Mouse (Mus musculus): Measurements from ENCODE around the gene Dlk1. TPM values are rescaled to one million over a fixed set of nuclear protein-coding genes. Genes with fewer than 3 reads are reported as not detected.

Gene Dlk1
- total and polyA plus RNA-seq, 2 experiments from 2014 or later, result 28.8 to 34.6 TPM

DNA sequence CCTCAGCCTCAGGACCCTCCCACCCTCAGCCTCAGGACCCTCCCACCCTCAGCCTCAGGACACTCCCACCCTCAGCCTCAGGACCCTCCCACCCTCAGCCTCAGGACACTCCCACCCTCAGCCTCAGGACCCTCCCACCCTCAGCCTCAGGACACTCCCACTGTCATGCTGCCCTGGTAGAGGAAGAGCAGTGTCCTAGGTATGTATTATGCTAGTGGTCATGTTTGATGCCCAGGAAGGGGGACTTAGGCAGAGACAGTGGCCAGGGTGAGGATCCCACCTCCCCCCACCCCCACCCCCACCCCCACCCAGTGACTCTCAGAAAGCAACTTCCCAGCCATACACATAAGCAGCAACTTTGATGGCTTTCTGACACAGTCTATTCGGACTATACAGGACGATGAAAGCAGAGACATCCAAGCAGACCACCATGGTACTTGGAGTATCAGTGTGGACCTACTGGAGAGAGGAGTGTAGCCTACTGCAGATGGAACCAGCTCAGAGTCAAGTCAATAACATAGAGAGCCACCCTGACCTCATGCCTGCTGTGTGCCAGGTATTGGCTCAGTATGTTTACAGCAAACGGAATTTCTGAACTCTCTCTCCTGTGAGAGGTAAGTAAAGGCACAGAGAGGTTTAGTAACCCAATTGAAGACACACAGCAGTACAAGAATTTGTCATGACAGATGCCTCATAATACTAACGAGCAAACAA lies 28.8 kb upstream of the Dlk1 start:
- H3K9ac ChIP-seq (replicated peaks; ENCODE audit: low read length), result no peak overlapping the region

DNA sequence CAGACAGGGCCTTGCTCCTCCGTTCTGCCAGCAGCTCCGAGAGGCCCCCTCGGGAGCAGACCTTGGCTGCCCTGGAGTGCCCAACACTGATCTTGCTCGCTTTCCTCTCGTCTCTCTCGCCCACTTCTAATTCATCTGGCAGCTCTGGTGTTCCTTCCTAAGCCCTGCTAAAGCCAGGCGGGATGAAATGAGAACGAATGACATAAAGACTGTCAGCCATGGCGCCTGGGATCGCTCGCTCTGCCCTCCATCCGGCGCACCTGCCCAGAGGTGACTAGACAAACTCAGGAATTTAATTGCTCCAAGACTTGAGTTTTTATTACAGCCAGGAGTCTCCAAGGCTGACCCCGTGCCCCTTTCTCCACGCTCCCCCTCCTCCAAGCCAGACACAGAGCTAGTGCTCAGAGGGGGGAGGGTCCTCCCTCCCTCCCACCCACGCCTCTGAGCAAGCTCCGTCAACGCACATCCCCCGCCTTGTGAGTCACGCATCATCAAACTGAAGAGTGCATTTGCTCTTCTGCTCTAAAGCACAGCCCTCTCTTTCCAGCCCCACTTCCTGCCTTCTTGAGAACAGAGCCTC lies 27.8 kb upstream of the Dlk1 start:
- H3K27me3 ChIP-seq (ENCODE audit: insufficient read depth, low read length), result 0 out of 2 replicates have a peak, but pooled peaks cover 4% of the 10 kb centered on the region
- TF ChIP-seq CTCF (IDR thresholded peaks at IDR 0.05; ENCODE audit: low read depth), result no peak
- 17% methylated on average over 20 of the region's 20 CpGs for WGBS
- no peaks in the 10 kb centered on the region for H3K9me3 ChIP-seq (ENCODE audit: low read length)
- H3K36me3 ChIP-seq (ENCODE audit: insufficient read depth, low read length), result no peaks in the 10 kb centered on the region
- no peak overlapping the region for H3K9ac ChIP-seq (replicated peaks; ENCODE audit: low read length)
- H3K4me1 ChIP-seq (ENCODE audit: insufficient read depth, low read length), result 0 out of 2 replicates have a peak, but pooled peaks cover 4% of the 10 kb centered on the region
- ATAC-seq (peak; percentile 38; the same call in 1 of the 2 replicates), DNase-seq (ENCODE audit: low spot score) (no peak)
- no peak overlapping the region for H3K4me3 ChIP-seq (ENCODE audit: low read length)
- H3K27ac ChIP-seq, result no peak overlapping the region
- peak overlapping the region; percentile 28; the same call in 1 of the 2 replicates for H3K4me2 ChIP-seq (ENCODE audit: low read depth, low read length)

More for the DNA sequence above, 28.8 kb upstream of the Dlk1 start:
- DNase-seq (ENCODE audit: low spot score) (no peak), ATAC-seq (no peak)
- H3K9me3 ChIP-seq (ENCODE audit: low read length), result no peaks in the 10 kb centered on the region
- no peak overlapping the region for H3K4me3 ChIP-seq (ENCODE audit: low read length)
- 0 out of 2 replicates have a peak, but pooled peaks cover 4% of the 10 kb centered on the region for H3K27me3 ChIP-seq (ENCODE audit: insufficient read depth, low read length)
- no peak overlapping the region for H3K27ac ChIP-seq
- no peaks in the 10 kb centered on the region for H3K36me3 ChIP-seq (ENCODE audit: insufficient read depth, low read length)
- 0 out of 2 replicates have a peak, but pooled peaks cover 4% of the 10 kb centered on the region for H3K4me1 ChIP-seq (ENCODE audit: insufficient read depth, low read length)
- WGBS, result 70% methylated on average over 4 of the region's 4 CpGs
- no peak for TF ChIP-seq CTCF (IDR thresholded peaks at IDR 0.05; ENCODE audit: low read depth)
- H3K4me2 ChIP-seq (ENCODE audit: low read depth, low read length), result no peak overlapping the region

DNA sequence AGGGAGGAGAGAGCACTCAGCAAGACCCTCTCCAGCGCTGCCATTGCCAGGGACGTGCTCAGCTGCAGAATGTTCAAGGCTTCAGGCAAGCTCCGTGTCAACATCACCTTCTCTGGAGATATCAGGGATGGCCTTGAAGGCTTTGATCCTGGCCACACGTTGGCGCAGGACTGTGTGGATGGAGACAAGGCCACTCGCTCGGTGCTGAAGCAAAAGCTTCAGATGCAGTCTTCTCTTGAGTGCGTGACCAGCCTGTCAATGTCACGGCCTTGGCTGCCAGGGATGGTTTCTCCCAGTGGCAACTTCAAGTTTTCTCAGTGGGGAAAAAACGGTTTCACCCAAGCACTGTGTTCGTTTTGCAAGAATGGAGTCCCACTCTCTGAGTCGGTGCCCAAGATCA lies 26.6 kb upstream of the Dlk1 start:
- no peak for TF ChIP-seq CTCF (IDR thresholded peaks at IDR 0.05; ENCODE audit: low read depth)
- Histone ChIP-seq H3K27ac (no peak overlapping the region), H3K36me3 (ENCODE audit: insufficient read depth, low read length) (no peaks in the 10 kb centered on the region), H3K4me1 (ENCODE audit: insufficient read depth, low read length) (0 out of 2 replicates have a peak, but pooled peaks cover 4% of the 10 kb centered on the region), H3K4me2 (ENCODE audit: low read depth, low read length) (no peak overlapping the region), H3K4me3 (ENCODE audit: low read length) (no peak overlapping the region), H3K27me3 (ENCODE audit: insufficient read depth, low read length) (0 out of 2 replicates have a peak, but pooled peaks cover 4% of the 10 kb centered on the region), H3K9me3 (ENCODE audit: low read length) (no peaks in the 10 kb centered on the region), H3K9ac (replicated peaks; ENCODE audit: low read length) (no peak overlapping the region)
- DNase-seq (ENCODE audit: low spot score) (no peak), ATAC-seq (no peak)
- 86% methylated on average over 12 of the region's 12 CpGs for WGBS

DNA sequence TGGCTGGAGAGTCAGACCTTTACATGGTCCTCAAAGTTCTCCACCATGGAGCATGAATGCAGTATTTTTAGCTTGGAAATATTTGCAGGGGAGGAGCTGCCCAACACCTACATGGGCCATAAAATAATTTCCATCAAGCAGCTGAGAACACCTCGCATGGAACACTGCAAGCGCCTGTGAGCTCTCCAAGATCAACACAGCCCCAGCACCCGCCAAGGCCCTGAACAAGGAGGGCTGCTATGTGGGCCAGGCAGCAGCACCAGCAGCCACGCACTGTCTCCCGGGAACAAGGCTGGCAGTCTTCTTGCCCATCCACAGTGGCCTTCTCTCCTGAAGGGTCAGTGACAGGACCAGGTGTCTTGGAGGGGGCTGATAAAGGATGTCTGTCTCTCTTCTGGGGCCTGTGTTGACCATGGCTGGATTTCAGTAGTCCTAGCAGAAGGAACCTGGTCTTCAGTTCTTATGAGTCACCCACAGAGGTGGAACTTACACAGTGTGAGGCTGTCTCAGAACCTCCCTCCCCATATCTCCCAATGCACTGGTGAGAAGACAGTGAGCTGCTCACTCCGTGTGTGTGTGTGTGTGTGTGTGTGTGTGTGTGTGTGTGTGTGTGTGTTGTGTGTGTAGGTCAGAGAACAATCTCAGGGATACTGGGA lies 20.0 kb upstream of the Dlk1 start:
- Histone ChIP-seq H3K4me1 (ENCODE audit: insufficient read depth, low read length) (peaks cover 10% of the 10 kb centered on the region; the same call in 1 of the 2 replicates), H3K4me2 (ENCODE audit: low read depth, low read length) (no peak overlapping the region), H3K9me3 (ENCODE audit: low read length) (no peaks in the 10 kb centered on the region), H3K36me3 (ENCODE audit: insufficient read depth, low read length) (no peaks in the 10 kb centered on the region), H3K9ac (replicated peaks; ENCODE audit: low read length) (no peak overlapping the region), H3K4me3 (ENCODE audit: low read length) (no peak overlapping the region), H3K27me3 (ENCODE audit: insufficient read depth, low read length) (0 out of 2 replicates have a peak, but pooled peaks cover 11% of the 10 kb centered on the region), H3K27ac (no peak overlapping the region)
- DNase-seq (ENCODE audit: low spot score) (no peak), ATAC-seq (no peak)
- 71% methylated on average over 6 of the region's 6 CpGs for WGBS
- TF ChIP-seq CTCF (IDR thresholded peaks at IDR 0.05; ENCODE audit: low read depth), result no peak

DNA sequence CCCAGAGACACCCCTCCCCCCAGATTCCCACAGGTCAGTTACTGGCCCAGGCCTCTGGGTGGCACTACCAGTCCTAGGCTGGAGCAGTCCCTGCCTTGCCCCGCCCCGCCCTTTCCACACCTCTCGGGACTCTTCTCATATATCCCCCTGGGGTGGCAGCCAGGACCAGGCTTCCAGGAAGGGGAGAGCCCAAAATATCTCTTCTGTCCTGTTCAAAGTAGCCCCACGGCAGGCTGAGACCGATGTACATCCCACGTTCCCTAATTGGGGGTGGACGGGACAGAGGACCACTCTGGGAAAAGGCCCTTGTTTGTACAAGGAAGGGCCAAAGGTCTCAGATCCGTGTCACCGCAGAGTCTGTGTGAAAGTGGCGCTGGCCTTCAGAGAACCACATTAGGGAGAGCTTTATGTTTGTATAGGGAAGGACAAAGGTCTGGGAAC lies 16.2 kb upstream of the Dlk1 start:
- DNase-seq (ENCODE audit: low spot score), result peak; percentile 28
- H3K9me3 ChIP-seq (ENCODE audit: low read length), result no peaks in the 10 kb centered on the region
- 0 out of 2 replicates have a peak, but pooled peaks cover 11% of the 10 kb centered on the region for H3K27me3 ChIP-seq (ENCODE audit: insufficient read depth, low read length)
- peak; percentile 57; the same call in 1 of the 2 replicates for ATAC-seq
- H3K9ac ChIP-seq (replicated peaks; ENCODE audit: low read length), result no peak overlapping the region
- H3K36me3 ChIP-seq (ENCODE audit: insufficient read depth, low read length), result no peaks in the 10 kb centered on the region
- H3K4me3 ChIP-seq (ENCODE audit: low read length), result no peak overlapping the region
- H3K27ac ChIP-seq, result no peak overlapping the region
- TF ChIP-seq CTCF (IDR thresholded peaks at IDR 0.05; ENCODE audit: low read depth), result peak; percentile 65
- no peak overlapping the region for H3K4me2 ChIP-seq (ENCODE audit: low read depth, low read length)
- 15% methylated on average over 10 of the region's 10 CpGs for whole genome bisulfite sequencing
- H3K4me1 ChIP-seq (ENCODE audit: insufficient read depth, low read length), result peaks cover 16% of the 10 kb centered on the region; the same call in 1 of the 2 replicates

DNA sequence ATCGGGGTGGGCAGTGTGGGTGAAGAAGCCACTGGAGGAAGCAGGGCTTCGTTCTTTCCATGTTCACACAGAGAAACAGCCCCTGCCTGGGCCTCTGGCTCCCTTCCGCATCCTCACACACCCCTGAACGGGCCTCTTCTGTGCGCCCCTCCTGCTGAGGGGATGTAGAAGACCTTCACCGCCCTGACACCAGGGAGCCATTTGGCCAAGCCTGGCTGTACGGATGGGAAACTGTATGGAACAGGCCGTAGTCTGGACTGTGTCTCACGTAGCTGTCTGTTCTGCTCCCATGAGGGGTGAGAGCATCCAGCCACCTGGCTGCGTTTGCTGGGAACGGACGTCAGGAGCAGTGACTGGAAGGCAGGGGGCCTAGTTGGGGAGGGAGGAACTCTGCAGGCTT lies 15.8 kb upstream of the Dlk1 start:
- Histone ChIP-seq H3K9me3 (ENCODE audit: low read length) (no peaks in the 10 kb centered on the region), H3K4me2 (ENCODE audit: low read depth, low read length) (no peak overlapping the region), H3K4me1 (ENCODE audit: insufficient read depth, low read length) (peaks cover 16% of the 10 kb centered on the region; the same call in 1 of the 2 replicates), H3K27me3 (ENCODE audit: insufficient read depth, low read length) (0 out of 2 replicates have a peak, but pooled peaks cover 11% of the 10 kb centered on the region), H3K27ac (no peak overlapping the region), H3K4me3 (ENCODE audit: low read length) (no peak overlapping the region), H3K9ac (replicated peaks; ENCODE audit: low read length) (no peak overlapping the region), H3K36me3 (ENCODE audit: insufficient read depth, low read length) (no peaks in the 10 kb centered on the region)
- ATAC-seq, result no peak
- TF ChIP-seq CTCF (IDR thresholded peaks at IDR 0.05; ENCODE audit: low read depth), result no peak
- no peak for DNase-seq (ENCODE audit: low spot score)
- WGBS, result 39% methylated on average over 12 of the region's 12 CpGs
